Mouse (Mus musculus) E14TG2a.4 (cell line): ENCODE measurements around the gene Msx3.

Experiments
- H3K27me3 ChIP-seq: 2 replicates; pipeline ENCODE4 v1.6.1; 2014; ENCODE audit warnings: low read length, control low read depth; ENCODE audit not compliant: insufficient read depth
- H3K36me3 ChIP-seq: 2 replicates; pipeline ENCODE4 v1.6.1; 2014; ENCODE audit warnings: low read length, control low read depth; ENCODE audit not compliant: insufficient read depth
- H3K4me1 ChIP-seq: replicated peaks from 2 replicates; pipeline ENCODE4 v1.6.1; 2014; ENCODE audit warnings: low read depth, low read length, control low read depth
- H3K4me3 ChIP-seq: replicated peaks from 2 replicates; pipeline ENCODE4 v1.5.1; 2014; ENCODE audit warnings: mild to moderate bottlenecking, low read length
- H3K9me3 ChIP-seq: 2 replicates; pipeline ENCODE4 v1.6.1; 2014; ENCODE audit warnings: low read length, control low read depth
- CTCF ChIP-seq: conservative IDR thresholded peaks from 2 replicates; pipeline ENCODE4 v1.5.1; 2014; ENCODE audit warnings: low read length
- NANOG ChIP-seq: IDR thresholded peaks from 2 replicates; pipeline ENCODE4 v1.6.1; 2014; ENCODE audit warnings: borderline replicate concordance, low read length, mixed read lengths
- POU5F1 ChIP-seq: IDR thresholded peaks from 2 replicates; pipeline ENCODE4 v1.6.1; 2014; ENCODE audit warnings: low read length, borderline replicate concordance

The Msx3 gene

DNA sequence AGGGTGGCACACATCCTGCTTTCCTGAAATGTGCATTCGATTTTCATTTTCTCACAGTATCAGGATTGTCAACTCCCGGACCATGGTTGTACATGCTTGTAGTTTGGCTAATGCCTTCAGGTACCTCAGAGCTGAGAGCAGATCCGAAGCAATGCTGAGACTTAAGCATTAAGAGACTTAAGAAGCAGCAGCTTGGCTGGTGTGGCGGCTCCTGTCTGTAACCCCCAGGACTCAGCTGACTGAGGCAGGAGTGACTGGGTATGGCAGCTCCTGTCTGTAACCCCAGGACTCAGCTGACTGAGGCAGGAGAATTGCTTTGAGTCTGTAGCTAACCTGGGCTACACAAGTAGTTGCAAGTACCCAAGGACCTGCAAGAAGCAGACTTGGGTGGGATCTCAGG, 3.3 kb downstream of the Msx3 start:
- H3K4me3 ChIP-seq: no peak overlapping the region
- TF ChIP-seq POU5F1: no peak
- TF ChIP-seq NANOG: no peak
- TF ChIP-seq CTCF: no peak
- no peaks in the 10 kb centered on the region for H3K9me3 ChIP-seq
- peaks cover 73% of the 10 kb centered on the region for H3K27me3 ChIP-seq
- peaks cover 29% of the 10 kb centered on the region for H3K4me1 ChIP-seq
- H3K36me3 ChIP-seq: peaks cover 9% of the 10 kb centered on the region

DNA sequence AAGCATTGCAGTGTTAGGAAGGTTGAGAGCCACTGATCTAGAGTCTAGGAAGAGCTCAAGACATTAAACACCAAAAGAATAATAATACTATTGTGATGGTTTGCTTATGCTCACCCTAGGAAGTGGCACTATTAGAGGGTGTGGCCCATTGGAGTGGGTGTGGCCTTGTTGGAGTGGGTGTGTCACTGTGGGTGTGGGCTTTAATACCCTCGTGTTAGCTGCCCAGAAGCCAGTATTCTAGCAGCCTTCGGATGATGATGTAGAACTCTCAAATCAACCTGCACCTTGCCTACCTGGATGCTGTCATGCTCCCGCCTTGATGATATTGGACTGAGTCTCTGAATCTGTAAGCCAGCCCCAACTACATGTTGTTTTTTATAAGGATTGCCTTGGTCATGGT, 6.2 kb downstream of the Msx3 start:
- TF ChIP-seq POU5F1: no peak
- TF ChIP-seq CTCF: no peak
- TF ChIP-seq NANOG: no peak
- H3K4me1 ChIP-seq: peaks cover 10% of the 10 kb centered on the region
- H3K27me3 ChIP-seq: peaks cover 45% of the 10 kb centered on the region
- H3K36me3 ChIP-seq: peaks cover 37% of the 10 kb centered on the region
- H3K9me3 ChIP-seq: no peaks in the 10 kb centered on the region
- no peak overlapping the region for H3K4me3 ChIP-seq

DNA sequence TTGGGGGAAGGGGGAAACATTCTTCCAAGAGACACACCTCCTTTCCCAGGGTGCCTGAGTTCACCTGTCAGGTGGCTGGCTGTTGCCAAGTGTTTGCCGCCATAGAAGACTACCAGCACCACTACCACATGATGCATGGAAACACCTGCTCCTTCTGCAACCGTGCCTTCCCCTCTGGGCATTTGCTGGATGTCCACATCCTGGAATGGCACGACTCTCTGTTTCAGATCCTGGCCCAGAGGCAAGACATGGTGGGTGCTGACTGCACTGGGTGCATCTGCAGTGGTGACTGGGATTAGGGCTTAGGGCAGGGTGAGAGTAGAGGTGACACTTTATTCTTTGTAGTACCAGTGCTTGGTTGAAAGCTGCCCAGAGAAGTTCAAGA, 11.7 kb downstream of the Msx3 start:
- H3K9me3 ChIP-seq: peaks cover 17% of the 10 kb centered on the region; the same call in 1 of the 2 replicates
- no peak for TF ChIP-seq NANOG
- TF ChIP-seq CTCF: no peak
- TF ChIP-seq POU5F1: no peak
- H3K27me3 ChIP-seq: no peaks in the 10 kb centered on the region
- H3K4me1 ChIP-seq: peaks cover 24% of the 10 kb centered on the region
- peaks cover 66% of the 10 kb centered on the region for H3K36me3 ChIP-seq
- peak overlapping the region; percentile 95 for H3K4me3 ChIP-seq

DNA sequence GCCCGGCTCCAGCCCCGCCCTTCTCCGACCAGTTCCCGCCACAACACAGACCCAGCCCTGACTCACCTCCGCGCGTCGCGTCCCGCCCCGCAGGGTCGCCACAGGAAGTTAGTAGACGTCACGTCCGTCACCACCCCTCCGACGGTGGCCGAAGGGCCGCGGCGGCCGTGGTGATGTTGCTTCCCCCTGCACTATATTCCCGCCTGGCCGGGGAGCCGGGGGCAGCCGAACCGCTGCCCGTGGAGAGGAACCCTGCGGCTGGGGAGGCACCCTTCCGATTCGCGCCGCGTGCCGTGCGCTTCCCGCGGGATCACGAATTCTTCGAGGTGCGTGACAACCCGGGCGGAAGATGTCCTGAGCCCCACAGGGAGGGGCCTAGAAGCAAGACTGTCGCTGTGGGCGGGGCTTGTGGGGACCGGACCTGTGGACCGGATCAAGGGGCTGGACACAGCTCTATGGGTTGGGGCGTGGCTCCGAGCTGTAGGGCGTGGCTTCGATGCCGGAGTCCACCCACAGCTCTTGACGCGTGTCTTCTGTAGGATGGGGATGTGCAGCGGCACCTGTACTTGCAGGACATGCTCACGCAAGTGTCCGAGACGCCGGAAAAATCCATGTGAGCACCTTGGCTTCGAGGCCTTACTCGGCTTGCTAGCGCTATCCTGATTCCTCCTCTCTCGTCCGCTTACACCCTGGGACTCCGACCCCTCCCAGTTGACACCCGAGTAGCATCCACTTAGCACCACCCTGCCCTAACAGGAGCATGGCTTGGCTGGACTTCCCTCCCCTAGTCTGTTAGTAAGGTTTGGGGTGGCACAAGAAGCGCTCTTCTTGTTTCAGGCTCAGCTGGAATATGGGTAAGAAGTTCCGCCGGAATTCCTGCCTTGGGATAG, 12.4 kb downstream of the Msx3 start, which contains the start of the genes Zfp511 and Tubgcp2:
Zfp511 (plus strand) TSS at position 111 of the 890 bp plus-strand sequence.
Tubgcp2 (minus strand) TSS at position 389 of the 890 bp plus-strand sequence.
- H3K9me3 ChIP-seq: peaks cover 22% of the 10 kb centered on the region; the same call in 1 of the 2 replicates
- peaks cover 72% of the 10 kb centered on the region for H3K36me3 ChIP-seq
- no peaks in the 10 kb centered on the region for H3K27me3 ChIP-seq
- H3K4me1 ChIP-seq: peaks cover 24% of the 10 kb centered on the region
- TF ChIP-seq CTCF: no peak
- TF ChIP-seq NANOG: no peak
- no peak for TF ChIP-seq POU5F1
- H3K4me3 ChIP-seq: peak within 1 kb of the TSS; percentile 95

DNA sequence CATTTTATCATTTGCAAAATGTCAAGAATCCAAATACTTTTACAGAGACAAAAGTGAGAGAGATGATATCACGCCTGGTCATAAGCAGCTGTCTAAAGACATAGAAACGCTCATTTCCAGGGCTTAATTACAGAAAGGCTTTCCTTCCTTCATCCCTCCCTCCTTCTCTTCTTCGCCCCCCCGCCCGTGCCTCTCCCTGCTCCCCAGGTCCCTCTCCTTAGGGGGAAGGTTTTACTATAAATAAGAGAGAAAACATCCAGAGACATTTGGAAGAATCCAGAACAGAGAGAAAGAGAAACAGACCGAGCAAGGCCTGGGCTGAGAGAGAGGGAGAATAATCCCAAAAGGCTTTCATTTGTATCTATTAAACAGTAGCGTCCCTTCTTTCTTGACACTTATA, 13.4 kb downstream of the Msx3 start:
- Histone ChIP-seq H3K9me3 (peaks cover 32% of the 10 kb centered on the region), H3K4me3 (peak overlapping the region; percentile 95), H3K36me3 (peaks cover 73% of the 10 kb centered on the region), H3K27me3 (no peaks in the 10 kb centered on the region), H3K4me1 (peaks cover 24% of the 10 kb centered on the region)
- TF ChIP-seq POU5F1 (no peak), NANOG (no peak), CTCF (no peak)

DNA sequence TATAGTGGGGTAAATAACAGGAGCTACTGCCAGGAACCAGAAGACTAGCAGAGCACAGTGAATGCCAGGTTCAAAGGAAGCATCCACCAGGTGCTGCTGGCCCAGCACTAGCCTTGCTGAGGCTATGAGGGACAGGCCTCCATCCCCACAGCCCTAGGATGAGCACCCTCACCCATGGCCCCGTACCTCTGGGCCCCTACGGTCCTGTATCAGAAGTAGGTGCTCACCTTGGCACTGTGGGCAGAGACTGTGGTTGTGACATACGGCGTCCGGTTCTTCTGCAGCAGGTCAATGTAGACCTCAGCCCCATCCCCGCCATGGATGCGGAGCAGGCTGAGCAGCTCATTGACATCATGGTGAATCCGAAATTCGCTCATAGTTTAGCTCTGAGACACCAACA, 15.5 kb downstream of the Msx3 start:
- Histone ChIP-seq H3K4me3 (no peak overlapping the region), H3K9me3 (peaks cover 53% of the 10 kb centered on the region), H3K36me3 (peaks cover 73% of the 10 kb centered on the region), H3K4me1 (peaks cover 24% of the 10 kb centered on the region), H3K27me3 (no peaks in the 10 kb centered on the region)
- TF ChIP-seq POU5F1 (no peak), CTCF (no peak), NANOG (no peak)

DNA sequence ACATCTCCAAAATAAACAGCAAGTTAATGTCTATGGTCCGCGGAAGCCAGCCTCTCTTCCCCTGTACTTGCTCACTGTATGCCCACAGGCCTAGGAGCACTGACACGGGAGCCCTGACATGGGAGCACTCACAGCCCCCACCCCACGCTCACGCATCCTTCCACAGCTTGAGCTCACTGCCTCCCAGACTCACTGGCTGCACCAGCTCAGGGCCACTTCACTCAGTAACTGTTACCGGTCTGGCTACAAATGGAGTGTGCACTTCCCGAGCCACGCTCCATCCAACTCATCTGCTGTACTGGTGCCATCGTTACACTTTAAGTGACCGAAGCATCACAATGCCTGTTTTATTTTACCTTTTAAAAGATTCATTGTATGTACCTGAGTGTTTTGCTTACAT, 16.5 kb downstream of the Msx3 start:
- TF ChIP-seq CTCF (no peak), POU5F1 (no peak), NANOG (no peak)
- H3K4me1 ChIP-seq: peaks cover 20% of the 10 kb centered on the region

DNA sequence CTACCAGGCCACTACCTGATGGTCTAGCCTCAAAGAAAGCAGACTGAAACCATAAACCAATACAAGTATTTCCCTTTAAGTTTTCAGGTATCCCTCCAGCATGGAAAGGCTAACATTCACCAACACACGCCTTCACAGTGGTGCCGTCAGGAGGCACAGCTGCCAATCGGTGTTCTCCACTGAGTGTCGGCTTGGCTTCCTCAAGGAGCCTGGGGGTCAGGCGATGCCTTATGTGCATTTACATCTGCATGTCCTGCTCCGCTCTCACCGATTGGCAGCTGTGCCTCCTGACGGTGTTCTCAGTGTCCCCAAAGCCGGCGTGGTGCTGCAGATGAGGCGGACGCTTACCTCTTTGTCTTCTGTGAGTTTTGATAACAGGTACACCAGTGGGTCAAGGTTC, 17.1 kb downstream of the Msx3 start:
- H3K4me1 ChIP-seq: peaks cover 14% of the 10 kb centered on the region
- H3K36me3 ChIP-seq: peaks cover 69% of the 10 kb centered on the region
- peaks cover 63% of the 10 kb centered on the region for H3K9me3 ChIP-seq
- no peaks in the 10 kb centered on the region for H3K27me3 ChIP-seq
- TF ChIP-seq NANOG (no peak), CTCF (no peak)
- H3K4me3 ChIP-seq: no peak overlapping the region

More for the DNA sequence above, 16.5 kb downstream of the Msx3 start:
- Histone ChIP-seq H3K9me3 (peaks cover 63% of the 10 kb centered on the region), H3K36me3 (peaks cover 72% of the 10 kb centered on the region), H3K4me3 (no peak overlapping the region), H3K27me3 (no peaks in the 10 kb centered on the region)

DNA sequence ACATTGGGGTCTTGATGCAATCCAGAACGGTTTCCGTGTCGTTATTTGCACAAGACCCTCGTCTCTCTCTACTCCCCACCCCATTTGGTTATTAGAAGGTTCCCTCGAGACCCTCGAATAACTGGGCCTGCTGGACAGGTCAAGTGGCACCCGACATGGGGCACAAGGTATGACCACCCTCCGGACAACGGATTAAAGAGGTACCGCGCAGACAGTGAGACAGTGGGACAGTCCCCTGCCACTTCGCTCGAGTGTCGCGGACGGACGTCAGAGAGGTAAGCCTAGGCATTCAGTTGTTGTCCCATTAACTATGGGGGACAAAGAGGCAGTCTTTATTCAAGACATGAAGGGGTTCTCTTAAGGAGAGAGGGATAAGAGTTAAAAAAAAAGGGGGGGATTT, 37.6 kb downstream of the Msx3 start:
- TF ChIP-seq NANOG (no peak), CTCF (no peak), POU5F1 (no peak)
- H3K4me3 ChIP-seq: no peak overlapping the region
- no peaks in the 10 kb centered on the region for H3K27me3 ChIP-seq
- H3K9me3 ChIP-seq: peaks cover 75% of the 10 kb centered on the region
- H3K36me3 ChIP-seq: peaks cover 38% of the 10 kb centered on the region
- no peaks in the 10 kb centered on the region for H3K4me1 ChIP-seq
